Mouse (Mus musculus) thymus, postnatal 4 days (tissue): ENCODE results near the gene Folr1.
A peak's percentile ranks its signal among the peaks of the same experiment; 100 is the strongest.

Experiments used
- DNase-seq: peaks from one replicate; pipeline ENCODE4 v3.0.0; 2021

The Folr1 gene

GRCm38 (mm10) chr7:101870629-101871028, at the start of gene Folr1:
TSS of gene Folr1 (minus strand) at chr7:101870788.
- DNase-seq = no peak

GRCm38 (mm10) chr7:101918071-101918470, 47.5 kb upstream of the Folr1 start:
- peak; percentile 74 for DNase-seq

GRCm38 (mm10) chr7:101911982-101912381, 41.4 kb upstream of the Folr1 start:
- DNase-seq = peak; percentile 37

- DNase-seq = no peak
These were observed 39.5 kb upstream of the Folr1 start for GRCm38 (mm10) chr7:101910138-101910537.

- DNase-seq = no peak
These were observed 37.8 kb upstream of the Folr1 start for GRCm38 (mm10) chr7:101908367-101908766.

GRCm38 (mm10) chr7:101906696-101907095, 36.1 kb upstream of the Folr1 start:
- peak; percentile 23 for DNase-seq

GRCm38 (mm10) chr7:101906287-101906681, 35.7 kb upstream of the Folr1 start, which contains the start of gene Tomt:
TSS of gene Tomt (minus strand) at chr7:101906359.
- DNase-seq = no peak

- peak; percentile 95 for DNase-seq
These were observed 35.1 kb upstream of the Folr1 start, which contains the start of gene Lamtor1 for GRCm38 (mm10) chr7:101905561-101906286. TSS of gene Lamtor1 (plus strand) at chr7:101905904.

- no peak for DNase-seq
These were observed 32.3 kb upstream of the Folr1 start for GRCm38 (mm10) chr7:101902846-101903245.

GRCm38 (mm10) chr7:101901969-101902368, 31.4 kb upstream of the Folr1 start:
- no peak for DNase-seq

- no peak for DNase-seq
These were observed 29.9 kb upstream of the Folr1 start for GRCm38 (mm10) chr7:101900331-101901097.

- peak; percentile 95 for DNase-seq
These were observed 25.8 kb upstream of the Folr1 start for GRCm38 (mm10) chr7:101896104-101897066.

GRCm38 (mm10) chr7:101895695-101896094, 25.1 kb upstream of the Folr1 start:
- no peak for DNase-seq

- no peak for DNase-seq
These were observed 17.9 kb upstream of the Folr1 start for GRCm38 (mm10) chr7:101888460-101888859.

- DNase-seq = no peak
These were observed 15.7 kb upstream of the Folr1 start for GRCm38 (mm10) chr7:101886274-101886673.

- DNase-seq = no peak
These were observed 13.6 kb upstream of the Folr1 start for GRCm38 (mm10) chr7:101884160-101884559.

- no peak for DNase-seq
These were observed 12.0 kb upstream of the Folr1 start for GRCm38 (mm10) chr7:101882413-101883154.

- no peak for DNase-seq
These were observed 10.3 kb upstream of the Folr1 start for GRCm38 (mm10) chr7:101880855-101881254.

- no peak for DNase-seq
These were observed 5.4 kb upstream of the Folr1 start for GRCm38 (mm10) chr7:101875978-101876377.

GRCm38 (mm10) chr7:101871296-101871695, 708 bp upstream of the Folr1 start:
- no peak for DNase-seq

- no peak for DNase-seq
These were observed 1.5 kb downstream of the Folr1 start for GRCm38 (mm10) chr7:101869163-101869500.
